Mouse (Mus musculus): ENCODE measurements around the gene Polr2b.

Gene Polr2b

DNA sequence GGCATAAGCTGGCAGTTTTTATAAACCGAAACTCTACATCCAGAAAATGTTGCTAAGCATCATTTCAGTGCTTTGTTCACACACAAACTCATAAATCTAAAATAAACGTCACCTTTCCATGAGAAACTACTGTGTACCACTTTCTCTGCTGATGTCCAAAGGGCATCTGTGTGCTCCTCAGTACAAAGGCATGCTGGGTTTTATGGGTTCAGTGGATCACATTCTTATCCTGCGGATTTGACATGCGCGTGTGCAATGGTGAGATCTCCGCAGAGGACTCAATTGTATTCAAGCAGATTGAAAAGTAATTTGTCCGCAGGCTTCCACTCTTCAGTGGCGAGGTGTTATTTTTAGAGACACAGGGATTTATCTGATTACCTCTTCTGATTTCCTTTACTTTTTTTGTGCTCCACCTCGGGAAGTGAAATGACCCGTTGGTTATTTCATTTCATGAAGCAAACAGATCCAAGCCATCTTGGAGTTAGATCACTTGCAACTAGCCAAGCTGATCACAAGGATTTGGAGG, 83.2 kb downstream of the Polr2b start:
- no peak for DNase-seq

DNA sequence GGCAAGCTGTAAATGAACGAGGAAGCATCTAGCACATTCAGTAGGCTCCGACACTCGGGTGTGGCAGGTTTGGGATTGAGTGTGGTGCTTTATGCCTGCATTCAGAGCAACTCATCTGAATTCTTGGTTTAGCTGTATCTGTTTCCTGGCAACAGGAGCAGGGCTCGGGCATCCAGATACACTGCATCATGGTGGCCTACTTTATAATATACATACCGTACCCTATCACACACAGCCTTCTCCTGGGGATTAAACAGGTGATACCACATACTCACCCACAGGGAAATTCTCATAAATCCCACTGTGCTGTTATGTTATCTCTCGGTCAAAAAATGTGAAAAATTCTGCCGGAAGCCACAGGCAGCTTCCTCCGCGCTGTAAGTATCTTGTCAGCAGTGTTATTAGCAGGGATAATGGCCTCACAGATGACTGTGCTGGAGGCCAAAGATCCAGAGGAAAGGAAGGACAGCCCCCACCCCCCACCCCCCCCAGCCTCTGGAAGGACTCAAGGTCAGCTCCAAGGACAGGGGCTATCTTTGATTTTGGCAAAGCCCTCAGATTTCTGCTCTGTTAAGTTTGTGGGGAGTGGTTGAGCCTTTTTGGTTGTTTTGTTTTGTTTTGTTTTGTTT, 84.2 kb downstream of the Polr2b start:
- no peak for DNase-seq

DNA sequence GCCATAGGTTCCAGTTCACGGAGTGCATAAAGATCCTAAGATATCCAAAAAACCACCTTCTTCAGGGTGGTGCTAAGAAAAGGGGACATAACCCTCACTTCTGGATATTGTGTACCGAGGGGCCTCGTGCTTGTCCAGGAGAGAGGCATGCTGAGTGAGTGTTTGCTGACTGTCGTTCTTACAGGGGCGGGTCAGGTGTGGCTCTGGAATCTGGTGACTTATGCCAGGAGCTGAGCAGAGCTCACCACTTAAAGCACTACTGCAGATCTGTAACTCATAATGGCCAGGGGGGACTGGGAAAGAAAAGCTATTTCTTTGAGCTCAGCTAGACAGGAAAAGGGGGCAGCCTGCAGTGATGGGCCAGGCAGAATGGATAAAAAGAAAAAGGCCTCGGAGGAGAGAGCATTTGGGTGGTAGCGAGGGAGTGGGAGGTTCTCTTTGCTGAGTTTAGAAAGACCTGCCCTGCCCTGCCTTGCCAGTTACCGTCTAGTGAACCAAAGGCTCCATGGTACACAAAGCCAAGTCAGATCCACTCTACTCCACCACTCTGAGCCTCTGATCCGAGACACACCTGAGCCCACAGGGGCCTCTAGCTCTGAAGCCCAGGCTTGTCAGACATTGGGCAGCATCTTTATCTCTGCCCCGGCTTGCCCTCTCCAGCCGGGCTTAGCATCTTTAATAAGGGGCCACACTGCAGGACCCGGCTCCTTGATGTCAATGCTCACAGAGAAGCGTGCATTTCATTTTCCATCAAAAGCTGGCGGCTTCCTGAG, 88.5 kb downstream of the Polr2b start:
- DNase-seq = peak; percentile 59

Measured in lung, postnatal 14 days (tissue).